Mouse (Mus musculus) midbrain, embryonic 16.5 days (tissue): ENCODE measurements at regions not wholly inside any gene's neighbourhood (a gene's known extent, or its start where the extent isn't known, plus 50 kb on each side); places are given as distances from the start of the nearest gene placed in this dataset.

Experiments
- ATAC-seq: fragments of 200-750 bp; cut with Nextera tagmentation; 2 replicates; pipeline ENCODE4 v1.8.0; 2017; ENCODE audit warnings: moderate TSS enrichment
- H3K27ac ChIP-seq: fragments of 300-500 bp; sonication (generic); 2 replicates; pipeline ENCODE4 v1.5.1; 2014; ENCODE audit warnings: mild to moderate bottlenecking, low read length, mixed read lengths
- H3K27me3 ChIP-seq: fragments of 300-500 bp; sonication (generic); 2 replicates; pipeline ENCODE4 v1.6.1; 2014; ENCODE audit warnings: low read depth, low read length, mixed read lengths; ENCODE audit not compliant: control insufficient read depth, insufficient read depth
- H3K36me3 ChIP-seq: fragments of 300-500 bp; sonication (generic); 2 replicates; pipeline ENCODE4 v1.6.1; 2014; ENCODE audit warnings: mild to moderate bottlenecking, low read length, moderate library complexity, mixed read lengths; ENCODE audit not compliant: control insufficient read depth, insufficient read depth
- H3K4me1 ChIP-seq: fragments of 300-500 bp; sonication (generic); 2 replicates; pipeline ENCODE4 v1.6.1; 2014; ENCODE audit warnings: mild to moderate bottlenecking, low read length, mixed read lengths; ENCODE audit not compliant: control insufficient read depth, insufficient read depth
- H3K4me2 ChIP-seq: fragments of 300-500 bp; sonication (generic); 2 replicates; pipeline ENCODE4 v1.6.1; 2014; ENCODE audit warnings: mild to moderate bottlenecking, low read length, mixed read lengths
- H3K4me3 ChIP-seq: fragments of 300-500 bp; sonication (generic); 2 replicates; pipeline ENCODE4 v1.5.1; 2014; ENCODE audit warnings: low read depth, mild to moderate bottlenecking, low read length, moderate library complexity, mixed read lengths
- H3K9ac ChIP-seq: fragments of 300-500 bp; sonication (generic); 2 replicates; pipeline ENCODE4 v1.6.1; 2014; ENCODE audit warnings: low read depth, low read length, mixed read lengths
- H3K9me3 ChIP-seq: fragments of 300-500 bp; sonication (generic); replicated peaks from 2 replicates; pipeline ENCODE4 v1.6.1; 2014; ENCODE audit warnings: mild to moderate bottlenecking, low read length, mixed read lengths; ENCODE audit not compliant: control insufficient read depth, poor library complexity, severe bottlenecking
- WGBS: fragments of 180-500 bp; shearing (Covaris S2); extraction: QIAGEN DNeasy Blood & Tissue Kit; methylation state at CpG from one replicate; pipeline ENCODE4 v1.1.7; 2014; 5-methylcytosine and 5-hydroxymethylcytosine counted together

GRCm38 (mm10) chr15:61439623-61440170 lies 516.9 kb upstream of the A1bg start:
- WGBS, result 85% methylated on average over 2 of the region's 2 CpGs
- H3K4me3 ChIP-seq, result no peak overlapping the region
- H3K9ac ChIP-seq, result no peak overlapping the region
- no peak for ATAC-seq
- no peak overlapping the region for H3K4me2 ChIP-seq
- H3K9me3 ChIP-seq, result no peaks in the 10 kb centered on the region
- no peaks in the 10 kb centered on the region for H3K36me3 ChIP-seq
- no peaks in the 10 kb centered on the region for H3K27me3 ChIP-seq
- H3K4me1 ChIP-seq, result no peaks in the 10 kb centered on the region
- H3K27ac ChIP-seq, result no peak overlapping the region

DNA sequence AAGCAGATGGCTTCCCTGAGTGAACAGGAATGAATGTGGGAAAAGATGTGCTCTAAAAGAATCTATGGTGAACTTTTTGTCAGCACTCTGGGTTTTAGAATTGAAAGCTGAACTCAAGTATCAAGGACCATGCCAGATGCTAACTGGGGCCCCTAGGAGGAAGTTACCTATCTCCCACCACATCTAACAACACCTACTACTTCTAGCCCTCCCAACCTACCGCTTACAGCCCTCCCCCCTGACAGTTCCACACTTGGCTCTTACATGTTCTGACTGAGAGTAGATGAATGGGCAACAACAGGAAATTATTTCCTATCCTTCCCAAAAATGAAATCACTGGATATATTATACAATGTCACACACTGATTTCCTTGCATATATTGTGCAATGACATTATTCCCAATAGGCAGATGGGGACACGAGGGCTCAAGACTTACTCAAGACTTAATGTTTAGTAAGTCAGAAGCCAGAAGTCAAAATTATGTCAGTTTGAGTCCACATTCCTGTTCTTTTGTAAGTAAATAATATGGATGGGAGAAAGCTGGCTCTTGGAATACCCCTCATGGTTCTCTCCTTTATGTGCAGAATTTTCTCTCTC lies 506.1 kb upstream of the A1bg start:
- no peaks in the 10 kb centered on the region for H3K4me1 ChIP-seq
- WGBS, result 90% methylated on average over 2 of the region's 2 CpGs
- H3K9me3 ChIP-seq, result no peaks in the 10 kb centered on the region
- no peak overlapping the region for H3K9ac ChIP-seq
- H3K27me3 ChIP-seq, result no peaks in the 10 kb centered on the region
- H3K27ac ChIP-seq, result no peak overlapping the region
- H3K36me3 ChIP-seq, result no peaks in the 10 kb centered on the region
- ATAC-seq, result no peak
- H3K4me3 ChIP-seq, result no peak overlapping the region
- no peak overlapping the region for H3K4me2 ChIP-seq

- Histone ChIP-seq H3K4me3 (no peak overlapping the region), H3K36me3 (no peaks in the 10 kb centered on the region), H3K27ac (no peak overlapping the region), H3K4me2 (no peak overlapping the region), H3K4me1 (no peaks in the 10 kb centered on the region), H3K9me3 (no peaks in the 10 kb centered on the region), H3K27me3 (no peaks in the 10 kb centered on the region), H3K9ac (no peak overlapping the region)
- ATAC-seq, result no peak
- WGBS, result 78% methylated on average over 5 of the region's 5 CpGs
Observed at GRCm38 (mm10) chr15:61422989-61423388, 500.2 kb upstream of the A1bg start.

DNA sequence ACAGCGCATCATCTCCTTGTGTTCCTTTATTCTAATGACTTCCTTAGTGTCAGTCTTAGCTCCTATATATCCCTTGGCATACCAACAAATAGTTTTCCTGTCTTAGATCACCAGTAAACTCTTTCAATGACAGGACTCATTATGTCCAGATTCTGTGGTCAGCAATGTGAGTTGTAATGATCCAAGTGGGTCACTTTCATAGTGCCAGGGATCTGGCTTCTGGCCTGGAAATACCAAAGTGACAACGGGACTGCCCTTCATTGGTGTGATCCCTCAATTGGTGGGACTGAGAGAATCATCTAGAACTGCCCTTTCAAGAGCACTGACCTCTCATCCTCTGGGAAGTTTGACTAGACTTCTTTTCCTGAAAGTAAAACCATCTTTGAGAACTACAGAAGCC lies 494.7 kb upstream of the A1bg start:
- no peaks in the 10 kb centered on the region for H3K4me1 ChIP-seq
- H3K4me3 ChIP-seq, result no peak overlapping the region
- no peaks in the 10 kb centered on the region for H3K27me3 ChIP-seq
- H3K9me3 ChIP-seq, result no peaks in the 10 kb centered on the region
- no peak overlapping the region for H3K27ac ChIP-seq
- H3K4me2 ChIP-seq, result no peak overlapping the region
- WGBS, result 90% methylated on average over 2 of the region's 2 CpGs
- H3K9ac ChIP-seq, result no peak overlapping the region
- H3K36me3 ChIP-seq, result no peaks in the 10 kb centered on the region
- no peak for ATAC-seq

- no peak for ATAC-seq
- WGBS, result 89% methylated on average over 3 of the region's 3 CpGs
- Histone ChIP-seq H3K27ac (no peak overlapping the region), H3K4me2 (no peak overlapping the region), H3K36me3 (no peaks in the 10 kb centered on the region), H3K9ac (no peak overlapping the region), H3K27me3 (no peaks in the 10 kb centered on the region), H3K4me3 (no peak overlapping the region), H3K9me3 (no peaks in the 10 kb centered on the region), H3K4me1 (no peaks in the 10 kb centered on the region)
Observed at GRCm38 (mm10) chr15:61416841-61417240, 494.0 kb upstream of the A1bg start.

- ATAC-seq, result no peak
- Histone ChIP-seq H3K9ac (no peak overlapping the region), H3K27ac (no peak overlapping the region), H3K27me3 (no peaks in the 10 kb centered on the region), H3K36me3 (no peaks in the 10 kb centered on the region), H3K4me2 (no peak overlapping the region), H3K9me3 (no peaks in the 10 kb centered on the region), H3K4me1 (no peaks in the 10 kb centered on the region), H3K4me3 (no peak overlapping the region)
- 61% methylated on average over 1 of the region's 1 CpGs for WGBS
Observed at GRCm38 (mm10) chr15:61415626-61416025, 492.8 kb upstream of the A1bg start.

- WGBS, result 93% methylated on average over 2 of the region's 2 CpGs
- Histone ChIP-seq H3K9me3 (no peaks in the 10 kb centered on the region), H3K27ac (no peak overlapping the region), H3K4me1 (no peaks in the 10 kb centered on the region), H3K9ac (no peak overlapping the region), H3K27me3 (no peaks in the 10 kb centered on the region), H3K36me3 (no peaks in the 10 kb centered on the region), H3K4me3 (no peak overlapping the region), H3K4me2 (no peak overlapping the region)
- ATAC-seq, result no peak
Observed at GRCm38 (mm10) chr15:61411821-61412220, 489.0 kb upstream of the A1bg start.

DNA sequence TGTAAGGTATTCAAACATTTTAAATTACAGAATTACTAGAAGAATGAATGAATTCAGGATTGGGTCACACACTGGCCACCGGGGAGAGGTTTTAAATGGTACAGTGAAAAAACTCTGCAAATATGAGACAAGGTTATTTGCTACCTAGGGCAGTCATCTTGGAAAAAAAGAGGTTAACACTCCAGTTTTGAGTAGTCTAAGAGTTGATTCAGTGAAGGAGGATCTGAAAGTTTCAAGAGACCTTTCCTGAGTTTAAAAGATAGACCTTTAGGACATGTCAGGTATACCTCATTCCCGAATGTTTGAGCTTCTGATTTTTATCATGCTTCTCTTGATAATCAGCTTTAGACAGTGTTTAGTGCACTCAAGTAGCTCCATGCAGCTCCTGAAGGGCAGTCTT lies 488.0 kb upstream of the A1bg start:
- H3K9ac ChIP-seq, result no peak overlapping the region
- no peaks in the 10 kb centered on the region for H3K4me1 ChIP-seq
- no peak overlapping the region for H3K4me3 ChIP-seq
- H3K27me3 ChIP-seq, result no peaks in the 10 kb centered on the region
- WGBS, result 99% methylated on average over 2 of the region's 2 CpGs
- no peak for ATAC-seq
- H3K27ac ChIP-seq, result no peak overlapping the region
- H3K9me3 ChIP-seq, result no peaks in the 10 kb centered on the region
- H3K36me3 ChIP-seq, result no peaks in the 10 kb centered on the region
- no peak overlapping the region for H3K4me2 ChIP-seq

DNA sequence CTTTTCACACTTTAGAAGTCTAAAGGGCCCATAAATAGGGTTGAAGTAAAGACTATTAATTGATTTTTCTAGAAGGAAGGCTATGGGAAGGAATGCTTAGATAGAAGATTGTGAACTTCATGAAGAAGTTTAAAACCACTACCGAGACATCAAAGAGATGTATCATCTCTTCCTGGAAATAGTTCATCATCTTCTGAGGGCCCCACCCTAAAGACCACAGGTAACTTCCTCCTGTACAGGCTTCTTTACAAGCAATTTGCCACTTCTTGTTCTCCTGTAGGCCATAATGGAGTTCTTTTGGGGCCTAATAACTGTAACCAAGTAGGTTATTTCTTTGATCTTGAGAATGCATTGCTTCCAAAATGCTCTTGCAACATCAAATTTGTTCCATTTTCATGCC lies 485.8 kb upstream of the A1bg start:
- ATAC-seq, result no peak
- H3K9me3 ChIP-seq, result no peaks in the 10 kb centered on the region
- 96% methylated on average over 1 of the region's 1 CpGs for WGBS
- H3K4me2 ChIP-seq, result no peak overlapping the region
- H3K27me3 ChIP-seq, result no peaks in the 10 kb centered on the region
- H3K4me3 ChIP-seq, result no peak overlapping the region
- H3K36me3 ChIP-seq, result no peaks in the 10 kb centered on the region
- no peak overlapping the region for H3K27ac ChIP-seq
- H3K9ac ChIP-seq, result no peak overlapping the region
- H3K4me1 ChIP-seq, result no peaks in the 10 kb centered on the region
